10 mouse cellular contexts compared by ENCODE assay signal in genomic region chr8:121792159-121792558, GRCm38 (mm10). TPM values are rescaled to one million over a fixed set of nuclear protein-coding genes. Genes with fewer than 3 reads are reported as not detected.
DNase-seq lines count a peak whose midpoint lies in the region; ATAC-seq and TF ChIP-seq lines count a peak whose summit lies in the region.
"Had no signal": no experiment of that assay in that cellular context is flagged by ENCODE, and none has a peak within 500 bp of the region (broad histone marks: within the 10 kb centered on the region; RNA-seq: fewer than 3 reads in every experiment).

No protein-coding gene starts in this region.

- H3K36me3 ChIP-seq in hindbrain, embryonic 13.5 days: peaks cover 67% of the 10 kb centered on the region
- H3K36me3 ChIP-seq in hindbrain, embryonic 12.5 days: peaks cover 38% of the 10 kb centered on the region
- no peaks in the 10 kb centered on the region for H3K36me3 ChIP-seq in liver, adult 2 months (ENCODE audit: control insufficient read depth, insufficient read depth, low read length)

- H3K9me3 ChIP-seq in hindbrain, embryonic 13.5 days: no peaks in the 10 kb centered on the region
- no peaks in the 10 kb centered on the region for H3K9me3 ChIP-seq in hindbrain, embryonic 12.5 days (replicated peaks)
- H3K9me3 ChIP-seq: forebrain, embryonic 12.5 days had no signal

- 0 out of 2 replicates have a peak overlapping the region, but pooled peaks have one; percentile 6 for H3K27ac ChIP-seq in hindbrain, embryonic 13.5 days
- no peak overlapping the region for H3K27ac ChIP-seq in hindbrain, embryonic 12.5 days
- peak overlapping the region; percentile 88 for H3K27ac ChIP-seq in bone marrow macrophage, adult 2 months (ENCODE audit: insufficient read depth, low read depth, low read length)
- H3K27ac ChIP-seq in liver, adult 2 months (replicated peaks; ENCODE audit: insufficient read depth, low read depth, low read length): peak overlapping the region; percentile 30
- H3K27ac ChIP-seq: heart, adult 2 months had no signal

- no peak for TF ChIP-seq CTCF in bone marrow macrophage, adult 2 months (IDR thresholded peaks at IDR 0.05; ENCODE audit: low read depth, low read length)
- TF ChIP-seq CTCF in liver, adult 2 months (IDR thresholded peaks at IDR 0.05; ENCODE audit: low read depth, low read length): no peak

- no peak for ATAC-seq in hindbrain, embryonic 13.5 days (ENCODE audit: low FRiP score)
- ATAC-seq in hindbrain, embryonic 12.5 days (ENCODE audit: low FRiP score): no peak

- intact Hi-C loops in left cerebral cortex, postnatal 4 days (cut with DNase I): no loop called here

- peak; percentile 33 for DNase-seq in liver, adult 2 months (ENCODE audit: extremely low read depth, low read depth, low spot score)
- peak; percentile 38 for DNase-seq in lung, postnatal 25 days (ENCODE audit: low spot score)
- no peak for DNase-seq in urinary bladder, postnatal 14 days (ENCODE audit: low spot score)
- DNase-seq in left cerebral cortex, postnatal 4 days: no peak
- DNase-seq in retina, embryonic 14.5 days (ENCODE audit: low spot score): no peak

- peaks cover 8% of the 10 kb centered on the region; the same call in 1 of the 2 replicates for H3K4me1 ChIP-seq in hindbrain, embryonic 13.5 days (replicated peaks)
- no peaks in the 10 kb centered on the region; the same call in 1 of the 2 replicates for H3K4me1 ChIP-seq in hindbrain, embryonic 12.5 days
- H3K4me1 ChIP-seq in bone marrow macrophage, adult 2 months (ENCODE audit: control insufficient read depth, insufficient read depth, low read length): peaks cover 44% of the 10 kb centered on the region
- no peaks in the 10 kb centered on the region for H3K4me1 ChIP-seq in liver, adult 2 months (ENCODE audit: control insufficient read depth, insufficient read depth, low read length)
- H3K4me1 ChIP-seq: forebrain, embryonic 12.5 days had no signal

- no peak overlapping the region for H3K9ac ChIP-seq in hindbrain, embryonic 13.5 days
- H3K9ac ChIP-seq in hindbrain, embryonic 12.5 days: no peak overlapping the region
- no peak overlapping the region for H3K9ac ChIP-seq in liver, adult 2 months (ENCODE audit: low read depth, low read length)
- H3K9ac ChIP-seq: forebrain, embryonic 12.5 days had no signal

- 84% methylated on average over 7 of the region's 7 CpGs for WGBS in hindbrain, embryonic 13.5 days
- WGBS in hindbrain, embryonic 12.5 days: 88% methylated on average over 7 of the region's 7 CpGs
- WGBS in liver, adult 2 months: 66% methylated on average over 7 of the region's 7 CpGs

- H3K4me2 ChIP-seq in hindbrain, embryonic 13.5 days: no peak overlapping the region
- no peak overlapping the region for H3K4me2 ChIP-seq in hindbrain, embryonic 12.5 days (replicated peaks)
- H3K4me2 ChIP-seq: forebrain, embryonic 12.5 days had no signal

- no peak overlapping the region for H3K4me3 ChIP-seq in hindbrain, embryonic 13.5 days
- H3K4me3 ChIP-seq in hindbrain, embryonic 12.5 days: no peak overlapping the region
- H3K4me3 ChIP-seq in bone marrow macrophage, adult 2 months (ENCODE audit: insufficient read depth, low read length): peak overlapping the region; percentile 36
- H3K4me3 ChIP-seq in liver, adult 2 months (ENCODE audit: insufficient read depth, low read depth, low read length): no peak overlapping the region
- H3K4me3 ChIP-seq: forebrain, embryonic 12.5 days; heart, adult 2 months had no signal

- TF ChIP-seq POLR2A in bone marrow macrophage, adult 2 months (IDR thresholded peaks at IDR 0.05; ENCODE audit: borderline replicate concordance, low read depth, low read length): no peak
- no peak for TF ChIP-seq POLR2A in liver, adult 2 months (IDR thresholded peaks at IDR 0.05; ENCODE audit: extremely low read depth, insufficient read depth, low read length)

- no peaks in the 10 kb centered on the region for H3K79me2 ChIP-seq in liver, adult 2 months (ENCODE audit: control insufficient read depth, insufficient read depth, low read length)

- H3K27me3 ChIP-seq in hindbrain, embryonic 13.5 days: no peaks in the 10 kb centered on the region
- H3K27me3 ChIP-seq in hindbrain, embryonic 12.5 days: no peaks in the 10 kb centered on the region
- H3K27me3 ChIP-seq in liver, adult 2 months (ENCODE audit: control insufficient read depth, insufficient read depth, low read length): no peaks in the 10 kb centered on the region
- H3K27me3 ChIP-seq: forebrain, embryonic 12.5 days had no signal

RNA-seq across cellular contexts. Expression of gene Klhdc4, which starts 37.2 kb away (rescaled TPM):
- polyA plus RNA-seq in hindbrain, embryonic 13.5 days (2015; fragmentation: Nextera tagmentation; extraction: Ambion mirVana): 43.5 and 47.4 TPM in 2 replicates
- polyA plus RNA-seq in hindbrain, embryonic 12.5 days (2016; fragmentation: Nextera tagmentation; extraction: Ambion mirVana): 43.0 and 43.4 TPM in 2 replicates
- 19.9 and 20.8 TPM in 2 replicates for polyA plus RNA-seq in bone marrow macrophage, adult 2 months (2012; ENCODE audit: insufficient read depth, insufficient read length, missing spikeins)
- 14.3 and 14.8 TPM in 2 replicates for total RNA-seq in liver, adult 2 months (2014; rRNA removed)
- polyA plus RNA-seq in liver, adult 2 months (2012; rRNA removed): 6.8 and 11.9 TPM in 2 replicates
- 10 to 100 TPM; 39.7 to 45.2 TPM for total RNA-seq in left cerebral cortex, postnatal 4 days (2021)

Comparison
In these comparisons a context has a peak if more than half of its experiments do, and no peak if none do; other contexts are left out.
1. DNase-seq: peak in liver, adult 2 months (single experiment) and lung, postnatal 25 days (single experiment); none in urinary bladder, postnatal 14 days (single experiment), left cerebral cortex, postnatal 4 days (single experiment) and retina, embryonic 14.5 days (single experiment).